Mouse (Mus musculus): ENCODE results near the gene Btbd6.

Btbd6 gene

DNA sequence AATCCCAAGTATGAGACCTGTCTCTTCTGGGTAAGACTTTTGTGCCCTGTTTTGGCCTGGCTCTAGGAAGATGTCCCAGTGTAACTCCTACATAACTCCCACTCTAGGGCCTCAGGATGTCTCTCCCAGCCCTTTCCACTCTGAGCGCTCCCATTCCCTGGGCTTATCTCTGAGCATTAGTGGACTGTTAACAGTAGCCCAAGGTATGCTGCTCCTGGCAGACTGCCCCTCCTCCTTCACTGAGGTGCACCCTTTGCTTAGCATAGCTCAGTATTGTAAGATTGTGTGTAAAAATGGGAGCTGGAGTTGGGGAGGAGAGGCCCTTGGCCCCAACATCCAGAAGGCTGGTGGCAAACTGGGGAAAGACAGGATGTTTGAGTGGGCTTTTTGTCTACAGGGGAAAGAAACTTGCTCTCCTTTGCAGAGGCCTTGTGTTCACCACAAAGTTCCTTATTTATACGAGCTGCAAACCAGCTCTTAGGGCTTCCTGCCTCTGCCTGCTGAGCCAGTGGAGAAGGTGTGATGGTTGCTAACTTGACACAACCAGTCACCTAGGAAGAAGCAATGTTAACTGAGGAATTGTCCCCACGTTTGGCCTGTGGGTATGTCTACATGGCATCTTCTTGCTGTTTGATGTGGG, 23.2 kb upstream of the Btbd6 start:
- in situ Hi-C loops (cut with MboI; ENCODE audit: low sequenced_read_pairs) = no loop called here

GRCm38 (mm10) chr12:112955800-112956199, 20.5 kb upstream of the Btbd6 start:
- in situ Hi-C loops (cut with MboI; ENCODE audit: low sequenced_read_pairs) = no loop called here

- in situ Hi-C loops (cut with MboI; ENCODE audit: low sequenced_read_pairs) = no loop called here
Measured at GRCm38 (mm10) chr12:112958303-112958702, 18.0 kb upstream of the Btbd6 start.

DNA sequence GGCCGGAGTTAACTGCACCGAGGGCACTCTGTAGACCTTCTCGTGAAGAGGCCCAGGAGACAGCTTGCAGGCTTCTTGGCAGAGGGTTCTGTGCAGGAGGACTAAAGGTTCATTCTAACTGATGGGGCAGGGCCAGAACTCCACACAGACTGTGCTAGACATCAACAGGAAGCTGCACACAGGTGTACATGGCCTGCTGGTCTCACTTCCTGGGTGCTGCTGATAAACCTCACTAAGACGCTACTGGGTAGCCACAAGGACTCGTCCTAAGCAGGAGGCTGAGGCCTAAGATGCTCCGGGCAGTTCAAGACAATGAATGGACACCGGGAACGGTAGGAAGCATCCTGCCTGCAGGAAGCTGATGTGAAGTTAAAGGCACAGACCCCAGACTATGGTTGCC, 16.9 kb upstream of the Btbd6 start:
- in situ Hi-C loops (cut with MboI; ENCODE audit: low sequenced_read_pairs) = no loop called here

DNA sequence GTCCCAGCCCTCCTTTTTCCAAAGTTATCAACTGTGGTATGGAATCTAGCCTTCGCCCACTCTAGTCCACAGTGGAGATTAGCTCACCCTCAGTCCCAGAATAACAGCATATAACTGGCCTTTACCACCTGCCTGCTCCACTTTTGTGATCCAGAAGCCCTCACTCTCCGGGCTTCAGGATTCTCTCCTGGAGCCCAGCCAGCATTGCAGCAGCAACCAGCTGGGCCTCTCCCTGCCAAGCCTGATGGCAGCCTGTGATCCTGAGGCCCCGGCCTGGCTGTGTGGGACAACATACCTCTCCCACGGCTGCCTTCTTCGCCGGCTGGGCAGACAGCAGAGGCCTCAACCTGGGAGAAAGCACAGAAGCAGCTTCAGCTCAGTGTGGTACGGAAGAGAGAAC, 14.9 kb upstream of the Btbd6 start:
- in situ Hi-C loops (cut with MboI; ENCODE audit: low sequenced_read_pairs) = no loop called here

GRCm38 (mm10) chr12:112961872-112962271, 14.4 kb upstream of the Btbd6 start:
- in situ Hi-C loops (cut with MboI; ENCODE audit: low sequenced_read_pairs) = no loop called here

DNA sequence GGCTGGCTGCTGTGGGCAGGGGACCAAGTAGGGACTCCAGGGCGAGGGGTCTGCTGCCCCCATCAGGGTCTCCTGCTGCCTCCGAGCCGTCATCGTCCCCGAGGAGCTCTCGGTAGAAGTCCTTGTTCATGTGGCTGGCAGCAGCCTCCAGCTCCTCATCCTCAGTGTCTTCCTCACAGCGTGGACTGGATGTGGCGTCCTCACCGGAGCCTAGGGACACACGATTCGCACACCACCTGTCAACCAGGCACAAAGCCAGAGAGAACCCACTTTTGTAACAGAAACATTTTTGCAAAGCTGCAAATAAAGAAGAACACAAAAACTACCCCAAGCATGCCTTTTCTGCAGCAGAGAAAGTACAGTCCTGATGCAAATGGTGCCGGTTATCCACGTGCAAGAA, 10.5 kb upstream of the Btbd6 start:
- in situ Hi-C loops (cut with MboI; ENCODE audit: low sequenced_read_pairs) = no loop called here

DNA sequence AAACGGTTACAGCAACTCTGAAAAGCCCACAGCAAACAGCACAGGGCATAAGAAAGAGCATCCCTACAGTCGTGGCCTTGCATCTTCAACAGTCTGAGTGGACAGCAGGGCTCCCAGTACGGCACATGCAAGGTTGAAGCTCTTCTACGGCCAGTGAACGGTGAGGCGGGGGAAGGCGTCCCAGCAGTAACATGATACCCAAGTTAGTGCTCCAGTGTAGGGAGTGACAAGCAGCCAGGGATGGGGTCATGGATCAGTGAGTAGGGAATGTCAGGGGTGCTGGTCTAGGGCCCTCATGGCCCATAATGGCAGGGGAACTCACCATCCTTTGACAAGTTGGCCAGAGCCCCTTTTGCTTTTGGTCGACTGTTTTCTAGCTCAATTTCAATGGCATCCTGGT, 7.3 kb upstream of the Btbd6 start:
- in situ Hi-C loops (cut with MboI; ENCODE audit: low sequenced_read_pairs) = no loop called here

DNA sequence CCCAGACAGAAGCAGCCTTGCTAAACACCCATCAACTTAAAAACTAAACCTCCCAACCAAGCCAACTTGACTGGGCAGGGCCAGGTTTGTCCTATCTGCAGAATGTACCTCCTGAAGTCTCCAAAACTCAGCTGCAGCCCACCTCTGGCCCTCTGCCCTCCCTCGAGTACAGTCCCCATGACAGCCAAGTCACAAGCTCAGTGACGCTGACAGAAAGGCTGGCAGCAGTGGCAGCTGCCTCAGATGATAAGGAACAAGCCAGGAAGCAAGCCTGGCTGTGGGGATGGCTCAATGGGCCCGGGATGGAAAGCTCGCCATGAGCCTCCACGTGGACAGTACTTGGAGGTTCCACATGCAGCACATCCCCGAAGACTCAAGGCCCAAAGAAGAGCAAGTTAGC, 6.7 kb upstream of the Btbd6 start:
- in situ Hi-C loops (cut with MboI; ENCODE audit: low sequenced_read_pairs) = no loop called here

DNA sequence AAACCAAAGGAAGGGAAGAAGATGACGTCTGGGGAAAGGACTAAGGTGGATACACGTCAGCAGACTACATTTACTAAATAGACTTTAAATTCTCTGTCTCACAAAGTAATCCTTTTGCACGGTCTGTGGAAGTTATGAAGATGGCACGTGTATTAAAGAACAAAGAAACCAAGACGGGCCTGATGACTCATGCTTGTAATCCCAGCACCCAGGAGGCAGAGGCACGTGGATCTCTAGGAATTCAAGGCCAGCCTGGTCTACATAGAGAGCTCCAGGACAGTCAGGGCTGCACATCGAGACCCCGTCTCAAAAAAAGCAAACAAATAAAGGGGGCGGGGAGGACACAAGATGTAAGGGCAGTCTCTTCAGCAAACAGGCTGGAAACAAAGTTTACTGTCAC, 1.5 kb upstream of the Btbd6 start:
- in situ Hi-C loops (cut with MboI; ENCODE audit: low sequenced_read_pairs) = no loop called here

GRCm38 (mm10) chr12:112977156-112977555, 874 bp downstream of the Btbd6 start:
- in situ Hi-C loops (cut with MboI; ENCODE audit: low sequenced_read_pairs) = no loop called here

DNA sequence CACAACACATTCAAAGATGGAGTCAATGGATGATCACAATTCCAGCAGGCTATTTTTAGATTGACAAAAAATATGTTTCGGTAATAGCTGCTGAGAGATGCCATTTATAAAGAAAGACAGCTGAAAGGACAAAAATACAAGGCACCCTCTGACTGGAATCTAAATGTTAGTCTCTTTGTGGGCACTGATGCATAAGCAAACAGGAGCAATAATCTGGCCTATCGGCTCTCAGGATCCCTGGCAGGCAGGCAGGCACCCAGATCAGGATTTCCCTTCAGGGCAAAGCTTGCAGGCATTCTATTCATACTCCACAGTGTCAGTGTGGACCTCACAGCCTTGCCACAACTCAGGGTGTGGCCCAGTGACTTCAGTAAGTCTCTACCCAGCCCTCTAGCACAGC, 5.7 kb downstream of the Btbd6 start:
- in situ Hi-C loops (cut with MboI; ENCODE audit: low sequenced_read_pairs) = no loop called here

DNA sequence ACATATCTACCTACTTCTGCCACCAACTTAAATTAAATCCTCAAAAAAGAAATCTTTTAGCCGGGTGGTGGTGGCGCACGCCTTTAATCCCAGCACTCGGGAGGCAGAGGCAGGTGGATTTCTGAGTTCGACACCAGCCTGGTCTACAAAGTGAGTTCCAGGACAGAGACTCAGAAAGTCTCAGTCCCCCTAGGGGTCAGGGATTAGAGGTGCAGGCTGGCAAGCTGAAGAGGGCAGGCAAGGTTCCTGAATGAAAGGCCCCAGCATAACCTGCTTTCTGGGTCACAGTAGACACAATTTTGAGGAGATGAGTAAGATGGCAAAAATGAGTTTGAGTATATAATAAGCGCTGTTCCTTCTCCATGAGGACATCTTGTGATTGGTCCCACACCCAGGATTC, 9.1 kb downstream of the Btbd6 start:
- in situ Hi-C loops (cut with MboI; ENCODE audit: low sequenced_read_pairs) = no loop called here

DNA sequence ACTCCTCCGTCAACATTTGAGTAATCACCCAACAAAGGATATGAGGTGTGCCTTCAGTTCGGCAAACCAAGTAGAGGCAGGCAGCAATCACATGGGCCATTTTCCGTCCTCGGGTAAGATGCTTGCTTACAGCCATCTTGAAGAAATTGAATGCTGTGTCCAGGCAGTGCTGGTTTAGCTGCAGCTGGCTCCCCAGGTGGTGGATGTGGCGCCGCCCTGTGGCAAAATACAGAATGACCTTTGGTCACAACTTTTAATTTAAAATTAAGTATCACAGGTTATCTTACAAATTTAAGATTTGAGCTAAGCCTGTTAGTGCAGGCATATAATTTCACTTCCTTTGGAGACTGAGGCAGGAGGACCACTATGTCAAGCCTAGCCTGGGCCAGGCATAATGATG, 11.6 kb downstream of the Btbd6 start:
- in situ Hi-C loops (cut with MboI; ENCODE audit: low sequenced_read_pairs) = no loop called here

DNA sequence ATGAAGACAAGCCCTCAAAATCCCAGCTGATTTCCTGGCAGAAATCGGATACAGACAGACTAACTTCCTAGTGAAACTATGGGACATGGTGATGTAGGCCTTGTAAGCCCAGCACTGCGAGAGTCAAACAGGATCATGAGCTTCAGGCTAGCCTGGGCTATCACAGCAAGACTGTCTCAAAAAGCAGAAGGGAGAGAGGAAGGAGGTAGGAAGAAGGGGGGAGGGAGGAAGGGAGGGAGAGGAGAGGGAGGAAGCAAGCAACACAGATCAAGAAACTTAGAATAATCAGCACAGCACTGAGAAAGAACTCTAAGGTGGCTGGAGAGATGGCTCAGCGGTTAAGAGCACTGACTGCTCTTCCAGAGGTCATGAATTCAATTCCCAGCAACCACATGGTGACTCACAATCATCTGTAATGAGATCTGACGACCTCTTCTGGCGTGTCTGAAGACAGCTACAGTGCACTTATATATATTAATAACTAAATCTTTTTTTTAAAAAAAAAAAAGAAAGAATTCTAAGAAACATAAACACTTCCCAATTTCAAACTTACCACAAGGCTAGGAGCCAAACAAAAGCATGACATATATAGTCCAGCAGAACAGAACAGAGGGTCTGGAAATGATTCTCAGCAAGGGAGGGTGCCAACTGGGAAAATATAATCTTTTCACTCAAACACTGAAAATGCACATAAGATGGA, 14.6 kb downstream of the Btbd6 start:
- in situ Hi-C loops (cut with MboI; ENCODE audit: low sequenced_read_pairs) = no loop called here

DNA sequence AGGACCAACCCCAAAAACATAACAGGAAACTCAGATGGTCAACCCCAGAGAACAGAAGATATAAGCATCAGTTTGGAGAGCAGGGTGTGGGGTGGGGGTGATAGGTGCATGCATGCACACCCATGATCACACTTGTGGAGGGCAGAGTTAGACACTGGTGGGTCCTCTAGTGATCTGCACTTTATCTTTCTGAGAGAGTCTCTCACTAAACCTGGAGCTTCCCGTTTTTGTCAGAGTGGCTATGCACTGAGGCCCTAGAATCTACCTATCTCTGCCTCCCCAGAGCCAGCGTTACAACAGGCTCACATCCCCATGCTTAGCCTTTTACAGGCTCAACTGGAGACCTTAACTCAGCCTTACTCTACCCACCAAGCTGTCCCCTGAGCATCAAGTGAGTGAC, 15.2 kb downstream of the Btbd6 start:
- in situ Hi-C loops (cut with MboI; ENCODE audit: low sequenced_read_pairs) = no loop called here

DNA sequence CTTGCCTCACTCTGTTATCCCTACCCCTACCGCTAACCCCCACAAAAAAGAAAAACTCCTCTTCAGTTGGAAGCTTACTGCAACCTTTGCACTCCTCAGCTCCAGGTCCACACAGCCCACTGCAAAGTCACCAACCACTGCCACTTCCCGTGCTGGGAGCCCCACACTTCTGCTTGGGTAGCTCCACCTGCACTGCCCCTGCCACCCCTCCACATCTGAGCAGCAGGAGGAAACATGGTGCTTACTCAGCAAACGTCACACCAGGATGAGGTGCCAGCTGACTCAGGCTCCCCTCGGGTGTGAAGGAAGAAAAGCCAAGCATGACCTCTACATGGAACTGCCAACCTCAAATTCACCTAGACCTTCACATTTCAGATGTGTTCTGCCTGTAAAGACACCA, 17.9 kb downstream of the Btbd6 start:
- in situ Hi-C loops (cut with MboI; ENCODE audit: low sequenced_read_pairs) = no loop called here

DNA sequence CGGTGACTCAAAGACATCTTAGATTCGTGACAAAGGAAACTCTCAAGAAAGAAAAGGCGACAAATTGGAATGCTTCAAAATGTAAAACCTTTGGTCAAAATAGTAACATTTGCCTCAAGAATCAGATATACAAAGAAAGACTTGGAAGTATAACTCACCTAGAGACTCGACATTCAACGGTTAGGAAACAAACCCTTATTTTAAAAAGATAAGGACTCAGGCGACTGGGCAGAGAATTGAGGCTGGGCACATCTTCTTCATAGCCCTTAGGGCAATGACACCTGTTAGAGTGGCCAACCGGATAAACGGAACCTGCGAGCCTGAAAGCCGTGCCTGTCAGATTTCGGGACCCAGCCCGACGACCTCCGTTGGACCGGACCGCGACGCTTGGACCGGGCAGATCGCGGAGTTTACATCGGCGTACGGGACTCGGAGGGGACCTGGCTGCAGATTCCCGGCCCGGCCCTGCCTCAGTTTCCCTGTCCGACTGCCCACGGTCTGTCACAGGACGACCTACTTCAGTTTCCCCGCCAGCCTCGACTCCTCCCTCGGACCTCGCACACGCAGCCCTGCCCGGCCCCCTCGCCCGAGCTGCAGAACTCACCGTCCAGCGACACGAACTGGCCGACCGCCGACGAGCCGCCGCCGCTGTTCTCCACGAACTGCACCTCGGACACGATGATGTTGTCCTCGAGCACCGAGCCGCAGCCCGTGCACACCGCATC, 23.4 kb downstream of the Btbd6 start:
- in situ Hi-C loops (cut with MboI; ENCODE audit: low sequenced_read_pairs) = loop anchor here (10.0 kb wide), 1 partner anchor 105 kb away; no protein-coding TSS in a partner anchor

DNA sequence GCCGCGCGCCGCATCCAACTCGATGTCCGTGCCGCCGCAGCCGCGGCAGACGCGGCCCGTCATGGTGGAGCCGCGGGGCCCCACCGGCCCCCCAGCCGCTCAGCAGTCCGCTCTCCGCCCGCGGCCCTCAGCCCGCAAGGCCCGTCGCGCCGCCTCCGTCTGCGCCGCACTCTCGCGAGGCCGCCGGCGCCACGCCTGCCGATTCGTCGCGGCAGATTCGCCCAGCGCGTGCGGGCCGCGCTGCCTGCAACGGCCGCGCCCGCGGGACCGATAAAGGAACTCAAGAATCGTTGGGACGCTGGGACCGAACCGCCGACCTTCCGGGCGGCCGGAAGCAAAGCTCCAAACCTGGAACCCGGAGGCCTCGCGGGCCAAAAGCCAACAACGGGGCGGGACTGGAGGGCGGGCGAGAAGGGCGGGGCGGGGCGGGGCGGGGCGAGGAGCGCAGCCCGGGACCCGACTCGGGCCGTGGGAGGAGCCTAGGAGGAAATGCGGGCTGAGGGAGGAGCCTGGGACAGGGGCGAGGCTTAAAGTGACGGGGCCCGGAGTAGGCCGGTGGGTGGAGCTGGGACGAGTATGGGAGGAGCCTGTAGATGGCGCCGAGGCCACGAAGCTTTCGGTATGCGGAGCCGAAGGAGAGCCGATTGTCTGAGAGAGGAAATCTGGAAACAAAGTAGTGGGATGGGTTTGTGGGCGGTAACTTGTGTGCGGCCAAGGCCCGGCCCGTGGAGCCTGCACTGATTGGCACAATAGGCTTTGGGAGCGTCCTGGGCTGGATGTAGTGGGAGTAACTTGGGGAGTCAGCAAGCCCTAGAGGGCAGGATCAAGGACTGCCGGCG, 24.2 kb downstream of the Btbd6 start, which contains the start of gene Brf1:
Gene Brf1 (minus strand): TSS at position 411 of the 839 bp plus-strand sequence.
- in situ Hi-C loops (cut with MboI; ENCODE audit: low sequenced_read_pairs) = loop anchor here (10.0 kb wide), 1 partner anchor 104 kb away; no protein-coding TSS in a partner anchor

DNA sequence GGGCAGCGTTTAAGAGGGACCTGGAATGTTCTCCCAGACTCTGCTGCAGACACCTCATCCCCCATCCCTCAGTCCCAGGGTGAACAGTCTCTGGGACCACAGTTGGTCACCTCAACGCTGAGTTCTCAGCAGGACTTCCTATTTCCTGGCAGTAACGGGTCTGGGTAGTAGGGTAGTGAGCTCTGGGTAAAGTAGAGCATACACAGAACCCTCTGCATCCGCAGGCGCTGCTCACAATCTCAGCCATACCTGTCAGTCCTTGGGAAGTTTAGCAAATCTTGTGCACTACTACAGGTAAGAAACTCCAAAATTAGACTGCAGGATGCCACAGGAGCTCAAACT, 24.8 kb downstream of the Btbd6 start:
- in situ Hi-C loops (cut with MboI; ENCODE audit: low sequenced_read_pairs) = loop anchor here (10.0 kb wide), 1 partner anchor 104 kb away; no protein-coding TSS in a partner anchor

- in situ Hi-C loops (cut with MboI; ENCODE audit: low sequenced_read_pairs) = loop anchor here (10.0 kb wide), 1 partner anchor 102 kb away; no protein-coding TSS in a partner anchor
Measured at GRCm38 (mm10) chr12:113002667-113003066, 26.4 kb downstream of the Btbd6 start.
